Mouse (Mus musculus) heart, postnatal 25 days (tissue): ENCODE measurements around the gene Map1a. TPM values are rescaled to one million over a fixed set of nuclear protein-coding genes. Genes with fewer than 3 reads are reported as not detected.

Experiments used
- DNase-seq: peaks from one replicate; pipeline ENCODE4 v3.0.0; 2022; ENCODE audit warnings: low spot score
- intact Hi-C: fragments of 180-260 bp; cut with DNase I; formaldehyde crosslinking; loops from one replicate; pipeline ENCODE4 v1.15.1; 2025
- total RNA-seq, 2 experiments: library from RNA; stranded (reverse); gene quantifications; 2 replicates each; pipeline ENCODE4 v1.2.3; 2021

Map1a gene
- total RNA-seq, 2 experiments from 2014 or later = 4.5 to 5.1 TPM

DNA sequence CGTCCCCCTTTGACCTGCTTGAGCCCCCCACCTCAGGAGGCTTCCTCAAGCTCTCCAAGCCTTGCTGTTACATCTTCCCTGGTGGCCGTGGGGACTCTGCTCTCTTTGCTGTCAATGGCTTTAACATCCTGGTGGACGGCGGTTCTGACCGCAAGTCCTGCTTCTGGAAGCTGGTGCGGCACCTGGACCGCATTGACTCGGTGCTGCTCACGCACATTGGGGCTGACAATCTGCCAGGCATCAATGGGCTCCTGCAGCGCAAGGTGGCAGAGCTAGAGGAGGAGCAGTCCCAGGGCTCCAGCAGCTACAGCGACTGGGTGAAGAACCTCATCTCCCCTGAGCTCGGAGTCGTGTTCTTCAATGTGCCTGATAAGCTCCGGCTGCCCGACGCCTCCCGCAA is 10.1 kb downstream of the Map1a start:
- intact Hi-C loops = no loop called here
- no peak for DNase-seq

DNA sequence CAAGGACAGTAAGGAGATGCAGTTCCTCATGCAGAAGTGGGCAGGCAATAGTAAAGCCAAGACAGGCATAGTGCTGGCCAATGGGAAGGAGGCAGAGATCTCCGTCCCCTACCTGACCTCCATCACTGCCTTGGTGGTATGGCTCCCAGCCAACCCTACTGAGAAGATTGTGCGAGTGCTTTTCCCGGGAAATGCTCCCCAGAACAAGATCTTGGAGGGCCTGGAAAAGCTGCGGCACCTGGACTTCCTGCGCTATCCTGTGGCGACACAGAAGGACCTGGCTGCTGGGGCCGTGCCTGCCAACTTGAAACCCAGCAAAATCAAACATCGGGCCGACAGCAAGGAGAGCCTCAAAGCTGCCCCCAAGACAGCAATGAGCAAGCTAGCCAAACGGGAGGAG is 10.6 kb downstream of the Map1a start:
- intact Hi-C loops = no loop called here

DNA sequence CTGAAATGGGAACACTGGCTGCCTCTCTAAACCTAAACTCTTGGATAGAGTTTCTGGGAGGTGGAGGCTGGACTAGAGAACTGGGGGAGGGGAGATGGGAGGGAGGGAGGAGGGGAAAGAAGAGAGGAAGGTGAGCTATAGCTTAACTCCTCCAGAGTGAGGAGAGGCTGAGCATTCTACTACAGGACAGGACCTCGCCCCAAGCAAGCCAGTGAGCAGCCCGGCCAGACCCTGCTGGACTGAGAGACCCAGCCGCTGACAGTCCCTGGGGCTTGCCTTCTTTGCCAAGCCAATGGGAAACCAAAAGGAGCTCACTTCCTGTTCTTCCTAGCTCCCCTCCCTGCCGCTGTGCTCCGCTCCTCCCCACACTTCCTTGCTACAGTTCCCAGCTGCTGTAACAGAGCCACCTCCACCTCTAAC is 19.6 kb downstream of the Map1a start:
- DNase-seq = peak; percentile 50
- intact Hi-C loops = no loop called here

More for the DNA sequence above, 10.6 kb downstream of the Map1a start:
- no peak for DNase-seq

DNA sequence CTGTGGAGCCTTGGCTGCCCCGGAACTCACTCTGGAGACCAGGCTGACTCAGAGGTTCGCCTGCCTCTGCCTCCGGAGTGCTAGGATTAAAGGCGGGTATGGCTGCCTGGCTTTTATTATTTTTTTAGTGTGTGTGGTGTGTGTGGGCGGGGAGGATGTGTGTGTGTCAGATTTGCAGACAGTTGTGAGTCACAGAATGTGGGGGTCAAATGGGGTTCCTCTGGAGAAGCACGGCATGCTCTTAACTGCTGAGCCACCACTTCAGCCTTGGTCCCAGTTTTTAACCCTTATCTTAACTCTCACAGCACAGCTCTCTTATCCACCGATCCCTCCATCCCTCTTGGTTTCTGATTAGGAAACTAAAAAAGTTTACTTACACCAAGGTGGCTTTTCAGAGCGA is 26.9 kb downstream of the Map1a start:
- DNase-seq = no peak
- intact Hi-C loops = no loop called here

DNA sequence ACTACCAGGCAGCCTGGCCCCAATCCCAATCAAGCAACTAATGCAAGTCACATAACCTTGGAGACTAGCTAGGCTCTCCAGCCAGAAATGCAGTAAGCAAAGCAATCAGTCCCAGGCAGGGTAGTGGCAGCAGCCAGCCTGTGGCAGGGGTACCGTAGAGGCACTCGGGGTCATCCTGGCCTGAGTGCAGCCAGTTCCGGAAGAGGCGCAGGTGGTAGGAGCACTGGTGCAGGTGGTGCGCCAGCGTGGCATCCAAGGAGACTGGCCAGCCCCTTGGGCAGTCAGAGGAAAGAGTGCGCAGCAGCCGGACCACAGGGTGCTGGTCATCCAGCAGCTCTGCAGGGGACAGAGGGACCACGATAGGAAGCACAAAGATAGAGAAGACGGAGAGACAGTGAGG is 33.6 kb downstream of the Map1a start:
- no peak for DNase-seq
- intact Hi-C loops = no loop called here

DNA sequence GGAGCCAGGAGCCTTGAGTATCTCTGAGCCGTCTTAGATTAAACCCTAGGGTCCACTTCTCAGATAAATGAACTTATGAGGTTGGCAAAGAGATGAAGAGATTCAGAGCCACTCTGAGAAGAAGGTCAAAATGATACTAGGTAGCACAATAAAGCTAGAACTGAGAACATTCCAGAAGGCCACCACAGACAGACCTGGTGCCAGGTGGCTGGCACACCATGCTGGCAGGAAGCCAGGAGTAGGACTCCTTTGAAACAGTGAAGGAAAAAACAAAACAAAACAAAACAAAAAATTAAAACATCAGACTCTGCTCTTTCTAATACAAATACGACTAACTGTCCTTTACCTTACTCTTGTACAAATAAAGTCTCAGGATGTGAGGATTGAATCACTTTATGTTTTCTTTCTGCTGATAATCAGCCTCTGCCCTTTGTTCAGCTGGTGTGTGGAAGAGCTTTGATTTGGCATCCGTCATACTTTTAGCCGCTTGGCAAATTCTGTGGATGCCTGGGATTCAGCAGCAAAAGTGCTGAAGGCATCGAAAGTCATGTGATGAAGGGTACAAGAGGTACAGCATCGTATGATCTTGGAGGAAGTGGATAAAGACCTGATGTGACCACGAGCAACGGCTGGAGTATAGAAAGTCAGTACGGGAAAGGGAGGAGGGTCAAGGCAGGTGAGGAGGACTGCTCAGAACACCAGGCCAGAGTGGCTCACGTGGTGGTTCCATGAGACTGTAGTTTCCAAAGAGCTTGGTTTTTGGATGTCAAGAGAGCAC is 34.5 kb downstream of the Map1a start:
- intact Hi-C loops = no loop called here
- no peak for DNase-seq

DNA sequence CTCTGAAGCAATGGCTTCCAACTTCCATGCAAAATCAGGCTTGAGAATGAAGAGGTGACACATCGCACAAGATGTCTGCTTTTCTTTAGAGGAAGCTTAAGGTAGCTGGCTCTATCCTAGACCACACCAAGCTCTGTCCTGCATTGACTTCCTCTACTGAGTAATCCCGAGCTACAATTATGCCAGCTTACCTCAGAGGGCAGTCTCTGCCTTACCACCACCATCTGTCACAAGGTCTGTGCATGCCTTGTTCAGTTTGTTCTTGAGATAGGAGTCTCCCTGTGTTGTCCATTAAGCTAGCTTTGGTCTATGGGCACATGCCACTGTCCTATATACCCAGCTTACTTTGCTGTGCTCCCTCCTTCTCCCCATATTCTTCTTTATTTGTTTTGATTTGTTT is 40.1 kb downstream of the Map1a start:
- intact Hi-C loops = no loop called here
- DNase-seq = no peak

DNA sequence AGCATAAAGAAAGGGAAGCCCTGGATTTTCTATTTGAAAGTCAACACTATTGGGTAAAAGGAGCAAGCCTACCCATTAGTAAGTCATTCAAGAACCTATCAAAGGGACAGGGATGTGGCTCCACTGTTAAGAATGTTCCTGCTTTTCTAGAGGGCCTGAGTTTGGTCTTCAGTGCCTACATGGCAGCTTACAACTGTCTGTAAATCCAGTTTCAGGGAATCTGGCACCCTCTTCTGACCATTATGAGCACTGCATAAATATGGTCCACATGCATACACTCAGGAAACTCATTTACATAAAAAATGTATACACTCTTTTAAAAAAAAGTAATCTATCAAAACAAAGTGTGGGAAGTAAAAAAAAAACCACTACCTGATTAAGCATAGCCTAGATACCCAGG is 49.7 kb downstream of the Map1a start:
- intact Hi-C loops = no loop called here

DNA sequence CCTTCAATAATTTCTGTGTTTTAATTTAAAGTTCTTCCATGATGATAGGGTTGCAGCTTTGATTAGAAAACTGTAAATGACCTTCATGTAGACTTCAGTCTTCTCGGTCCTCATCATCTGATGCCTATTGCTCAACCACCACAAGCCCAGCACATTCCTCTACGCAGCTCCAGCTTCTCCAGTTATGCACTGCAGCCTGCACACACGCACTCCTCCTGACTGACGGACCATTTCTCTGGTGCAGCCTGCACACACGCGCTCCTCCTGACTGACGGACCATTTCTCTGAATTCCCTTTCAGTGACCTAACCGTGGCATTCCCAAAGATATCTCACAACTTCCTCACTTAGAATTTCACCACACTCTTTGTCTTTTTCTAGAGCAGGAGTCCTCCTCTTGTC is 63.8 kb downstream of the Map1a start:
- intact Hi-C loops = no loop called here
- DNase-seq = no peak

More for the DNA sequence above, 49.7 kb downstream of the Map1a start:
- DNase-seq = no peak

DNA sequence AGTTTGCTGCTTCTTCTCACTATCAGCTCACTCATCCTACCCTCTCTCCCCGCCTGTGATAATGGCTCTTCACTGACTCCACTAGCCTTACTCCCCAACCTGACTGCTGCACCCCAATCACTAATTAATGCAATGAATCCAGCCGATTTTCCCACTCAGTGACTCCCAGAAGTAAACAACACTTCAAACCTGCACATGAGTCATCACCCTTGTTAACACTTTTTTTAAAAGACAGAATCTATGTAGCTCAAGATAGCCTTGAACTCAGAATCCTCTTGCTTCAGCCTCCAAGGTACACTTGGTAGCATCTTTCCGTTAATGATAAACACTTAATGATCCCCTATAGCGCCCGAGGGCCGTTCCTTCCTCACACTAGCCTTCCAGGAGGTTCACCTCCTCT is 65.0 kb downstream of the Map1a start:
- intact Hi-C loops = loop anchor here (2.0 kb wide), 1 partner anchor 84 kb away; the partner anchor contains the start of gene Trp53bp1

DNA sequence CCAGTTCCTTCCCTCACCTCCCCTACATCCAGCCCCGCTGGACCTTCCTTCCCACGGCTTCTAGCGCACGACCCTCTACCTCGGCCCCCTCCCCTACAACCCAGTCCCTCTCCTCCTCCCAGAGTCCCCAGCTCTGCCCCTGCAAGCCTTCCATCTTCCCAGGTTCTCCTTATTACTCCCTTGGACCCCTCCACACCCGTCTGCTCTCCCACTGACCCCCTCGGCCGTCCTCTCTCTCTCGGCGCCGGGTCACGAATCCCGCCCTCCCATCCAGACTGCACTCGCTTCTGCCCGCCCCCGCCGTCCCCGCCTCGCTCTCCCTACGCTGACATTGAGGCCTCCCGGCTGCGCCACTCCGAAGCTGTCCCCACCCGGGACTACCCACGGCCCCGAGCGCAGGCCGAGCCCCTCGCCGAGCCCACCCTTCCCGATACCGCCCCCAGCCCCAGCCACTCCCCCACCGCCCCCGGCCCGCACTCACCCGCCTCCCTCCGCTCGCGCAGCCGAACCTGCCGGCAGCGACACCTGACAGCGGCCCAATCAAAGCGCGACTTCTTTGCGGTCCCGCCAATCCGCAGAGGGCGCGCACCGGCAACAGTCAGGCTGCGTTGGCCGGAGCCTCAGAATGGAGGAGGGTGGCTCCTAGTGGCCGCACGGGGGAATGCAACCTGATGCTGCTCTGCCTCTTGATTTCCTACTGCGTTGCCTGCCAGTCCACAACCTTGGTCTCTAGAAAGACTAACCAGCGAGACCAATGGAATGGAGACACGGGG is 65.6 kb downstream of the Map1a start, which contains the start of gene Ppip5k1:
Gene Ppip5k1 (minus strand): TSS at position 577 of the 773 bp plus-strand sequence.
- intact Hi-C loops = loop anchor here (2.0 to 5.0 kb wide), 2 partner anchors 84 to 183 kb away; partner anchors contain the start of genes Trp53bp1, Tubgcp4 and Zscan29
- DNase-seq = peak; percentile 94

More for the DNA sequence above, 65.0 kb downstream of the Map1a start:
- DNase-seq = no peak

DNA sequence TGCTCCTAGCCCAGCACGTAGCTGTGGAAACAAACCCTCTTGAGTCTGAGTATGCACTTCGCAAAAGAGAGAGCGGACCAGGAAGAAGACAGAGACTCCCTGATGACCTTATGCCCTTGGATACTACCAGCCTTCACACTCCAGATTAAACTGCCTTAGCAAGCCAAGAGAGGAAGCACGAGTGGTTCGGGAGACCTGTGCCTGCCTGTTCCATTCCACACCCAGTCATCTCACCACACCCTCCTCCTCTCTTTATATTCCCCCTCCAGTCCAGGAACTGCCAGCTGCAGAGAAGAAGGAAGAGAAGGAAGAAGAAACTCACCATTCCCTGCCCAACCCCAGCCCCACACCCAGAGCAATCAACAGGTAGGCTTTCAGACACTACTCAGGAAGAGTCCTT is 68.1 kb downstream of the Map1a start, which contains the start of gene Ckmt1:
Gene Ckmt1 (plus strand): TSS at position 221 of the 400 bp plus-strand sequence.
- no peak for DNase-seq
- intact Hi-C loops = loop anchor here (5.0 kb wide), 1 partner anchor 185 kb away; the partner anchor contains the start of genes Tubgcp4 and Zscan29

DNA sequence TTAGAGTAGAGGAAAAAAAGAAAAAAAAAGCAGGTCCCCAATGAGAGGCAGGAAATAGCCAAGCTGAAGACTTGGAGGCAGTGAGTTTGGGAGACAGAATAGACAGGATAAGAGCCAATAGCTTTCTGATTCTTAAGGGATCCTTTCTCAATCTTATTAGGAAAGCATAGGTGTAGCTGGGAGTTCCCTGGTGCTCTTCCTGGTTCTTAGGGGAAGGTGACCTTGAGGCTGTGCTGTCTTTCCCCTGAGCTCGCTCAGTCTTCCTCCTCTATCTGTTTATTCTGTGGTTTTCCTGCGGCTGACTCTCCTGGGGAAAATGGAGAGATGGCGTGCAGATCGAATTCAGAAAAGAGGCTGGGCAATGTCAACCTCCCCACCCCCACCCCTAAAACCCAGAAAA is 68.6 kb downstream of the Map1a start:
- intact Hi-C loops = loop anchor here (5.0 kb wide), 1 partner anchor 186 kb away; the partner anchor contains the start of genes Tubgcp4 and Zscan29
- DNase-seq = no peak

DNA sequence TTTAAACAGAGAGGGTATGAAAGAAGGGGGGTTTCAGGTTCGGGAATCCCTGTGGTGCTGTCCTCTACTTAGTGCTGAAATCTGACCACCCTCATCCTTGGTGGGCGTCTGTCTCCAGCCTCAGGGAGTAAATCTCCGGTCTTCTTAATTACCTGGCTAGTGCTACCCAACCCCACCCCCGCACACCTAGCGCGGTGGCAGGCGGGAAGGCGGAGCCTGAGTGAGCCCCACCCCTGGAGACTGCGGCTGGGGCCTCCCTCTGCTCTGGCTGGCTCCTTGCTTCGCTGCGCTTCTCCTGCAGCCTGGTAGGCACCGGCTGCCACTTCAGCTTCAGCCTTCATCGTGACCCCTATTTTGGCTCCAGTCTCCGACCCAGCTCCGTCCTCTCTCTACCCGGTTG is 69.0 kb downstream of the Map1a start:
- intact Hi-C loops = loop anchor here (5.0 kb wide), 1 partner anchor 186 kb away; the partner anchor contains the start of genes Tubgcp4 and Zscan29
- no peak for DNase-seq

DNA sequence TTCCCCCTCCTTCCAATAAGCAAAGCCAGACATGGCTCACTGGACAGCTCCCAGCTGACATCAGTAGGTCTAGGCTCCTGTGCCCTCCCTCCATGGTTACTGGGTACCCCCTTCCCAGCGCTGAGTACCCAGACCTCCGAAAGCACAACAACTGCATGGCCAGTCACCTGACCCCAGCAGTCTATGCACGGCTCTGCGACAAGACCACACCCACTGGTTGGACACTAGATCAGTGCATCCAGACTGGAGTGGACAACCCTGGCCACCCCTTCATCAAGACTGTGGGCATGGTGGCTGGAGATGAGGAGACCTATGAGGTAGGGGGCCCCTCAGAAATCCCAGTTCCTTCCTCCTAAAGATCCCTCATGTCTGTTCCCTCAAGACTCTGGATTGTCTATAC is 70.1 kb downstream of the Map1a start:
- intact Hi-C loops = loop anchor here (5.0 kb wide), 1 partner anchor 187 kb away; the partner anchor contains the start of genes Tubgcp4 and Zscan29
- no peak for DNase-seq

Other genes starting within 250 kb of the Map1a start
- gene Tgm5, start 203.8 kb upstream of the Map1a start, total RNA-seq = not detected
- not detected for gene Tgm7, start 179.8 kb upstream of the Map1a start, total RNA-seq
- gene Adal, start 149.2 kb upstream of the Map1a start, total RNA-seq = 1 to 10 TPM; 8.0 to 9.9 TPM
- 1 to 10 TPM; 9.5 to 9.7 TPM for gene Lcmt2, start 148.9 kb upstream of the Map1a start, total RNA-seq
- gene Tubgcp4, start 118.9 kb upstream of the Map1a start, total RNA-seq = 10 to 100 TPM; 11.4 to 17.6 TPM
- gene Zscan29, start 118.5 kb upstream of the Map1a start, total RNA-seq = 1 to 10 TPM; 6.6 to 8.2 TPM
- 10 to 100 TPM; 28.4 to 28.9 TPM for gene Trp53bp1, start 18.2 kb upstream of the Map1a start, total RNA-seq
- 10 to 100 TPM; 48.0 to 50.5 TPM for gene Ppip5k1, start 65.8 kb downstream of the Map1a start, total RNA-seq
- gene Ckmt1, start 68.1 kb downstream of the Map1a start, total RNA-seq = 1 to 10 TPM; 1.3 to 2.4 TPM
- not detected for gene Strc, start 97.6 kb downstream of the Map1a start, total RNA-seq
- 100 to 1,000 TPM; 146 to 167 TPM for gene Pdia3, start 124.2 kb downstream of the Map1a start, total RNA-seq
- gene Catsper2, start 124.2 kb downstream of the Map1a start, total RNA-seq = 1 to 10 TPM; 2.3 to 2.9 TPM
- gene Ell3, start 154.7 kb downstream of the Map1a start, total RNA-seq = under 1 TPM in 1 of 2 experiments, not detected in 1; 0.14 TPM
- gene Serf2, start 159.6 kb downstream of the Map1a start, total RNA-seq = 100 to 1,000 TPM; 392 to 395 TPM
- 10 to 100 TPM; 22.8 to 23.1 TPM for gene Hypk, start 163.7 kb downstream of the Map1a start, total RNA-seq
- gene Serinc4, start 167.2 kb downstream of the Map1a start, total RNA-seq = under 1 TPM in 1 of 2 experiments, not detected in 1; 0.10 TPM
- 10 to 100 TPM; 29.1 to 30.2 TPM for gene Mfap1b, start 184.5 kb downstream of the Map1a start, total RNA-seq
- 10 to 100 TPM; 26.1 to 29.0 TPM for gene Mfap1a, start 217.1 kb downstream of the Map1a start, total RNA-seq
- 1 to 10 TPM; 3.2 to 3.9 TPM for gene Wdr76, start 217.1 kb downstream of the Map1a start, total RNA-seq